Mouse (Mus musculus) small intestine, adult 2 months (tissue): ENCODE measurements around the gene Tpp2. TPM values are rescaled to one million over a fixed set of nuclear protein-coding genes. Genes with fewer than 3 reads are reported as not detected.
"Not testable (repeated sequence)": the region's sequence is repeated elsewhere in the genome, so short reads cannot be mapped to it uniquely, and the experiment has no call there.

Experiments
- H3K27ac ChIP-seq: fragments of 200-500 bp; 2 replicates; pipeline ENCODE4 v1.5.1; 2012; ENCODE audit warnings: low read depth, low read length, control low read depth, inconsistent platforms; ENCODE audit not compliant: insufficient read depth
- H3K27me3 ChIP-seq: fragments of 200-500 bp; 2 replicates; pipeline ENCODE4 v1.6.1; 2012; ENCODE audit warnings: mild to moderate bottlenecking, moderate library complexity, low read length, inconsistent platforms; ENCODE audit not compliant: control insufficient read depth, insufficient read depth
- H3K36me3 ChIP-seq: fragments of 200-500 bp; 2 replicates; pipeline ENCODE4 v1.6.1; 2012; ENCODE audit warnings: mild to moderate bottlenecking, low read length, control low read depth, inconsistent platforms; ENCODE audit not compliant: control insufficient read depth, insufficient read depth
- H3K4me1 ChIP-seq: fragments of 200-500 bp; 2 replicates; pipeline ENCODE4 v1.6.1; 2012; ENCODE audit warnings: low read length, inconsistent platforms, mixed read lengths; ENCODE audit not compliant: control insufficient read depth, insufficient read depth, insufficient read length
- H3K4me3 ChIP-seq: fragments of 200-500 bp; 2 replicates; pipeline ENCODE4 v1.5.1; 2012; ENCODE audit warnings: low read depth, mild to moderate bottlenecking, control low read depth, inconsistent platforms, low read length, moderate library complexity
- CTCF ChIP-seq: fragments of 200-500 bp; IDR thresholded peaks from 2 replicates; pipeline ENCODE4 v1.5.1; 2012; ENCODE audit warnings: low read depth, mild to moderate bottlenecking, control low read depth, inconsistent platforms, low read length, moderate library complexity, mixed read lengths; ENCODE audit not compliant: insufficient replicate concordance, insufficient read length; ENCODE audit errors: extremely low read depth
- POLR2A ChIP-seq: fragments of 200-500 bp; IDR thresholded peaks from 2 replicates; pipeline ENCODE4 v1.6.1; 2012; ENCODE audit warnings: low read depth, mild to moderate bottlenecking, control low read depth, inconsistent platforms, low read length, moderate library complexity
- WGBS: fragments of 180-500 bp; shearing (Covaris S2); methylation state at CpG from one replicate; pipeline ENCODE4 v1.1.7; 2018; 5-methylcytosine and 5-hydroxymethylcytosine counted together
- polyA plus RNA-seq: library from polyadenylated mRNA; depleted of rRNA; stranded (reverse); fragments of >200 nt; gene quantifications from 2 replicates; pipeline ENCODE4 v1.2.3, GENCODE M21; 2012; rRNA removed

Gene Tpp2
- 1.5 and 2.2 TPM in 2 replicates for polyA plus RNA-seq

DNA sequence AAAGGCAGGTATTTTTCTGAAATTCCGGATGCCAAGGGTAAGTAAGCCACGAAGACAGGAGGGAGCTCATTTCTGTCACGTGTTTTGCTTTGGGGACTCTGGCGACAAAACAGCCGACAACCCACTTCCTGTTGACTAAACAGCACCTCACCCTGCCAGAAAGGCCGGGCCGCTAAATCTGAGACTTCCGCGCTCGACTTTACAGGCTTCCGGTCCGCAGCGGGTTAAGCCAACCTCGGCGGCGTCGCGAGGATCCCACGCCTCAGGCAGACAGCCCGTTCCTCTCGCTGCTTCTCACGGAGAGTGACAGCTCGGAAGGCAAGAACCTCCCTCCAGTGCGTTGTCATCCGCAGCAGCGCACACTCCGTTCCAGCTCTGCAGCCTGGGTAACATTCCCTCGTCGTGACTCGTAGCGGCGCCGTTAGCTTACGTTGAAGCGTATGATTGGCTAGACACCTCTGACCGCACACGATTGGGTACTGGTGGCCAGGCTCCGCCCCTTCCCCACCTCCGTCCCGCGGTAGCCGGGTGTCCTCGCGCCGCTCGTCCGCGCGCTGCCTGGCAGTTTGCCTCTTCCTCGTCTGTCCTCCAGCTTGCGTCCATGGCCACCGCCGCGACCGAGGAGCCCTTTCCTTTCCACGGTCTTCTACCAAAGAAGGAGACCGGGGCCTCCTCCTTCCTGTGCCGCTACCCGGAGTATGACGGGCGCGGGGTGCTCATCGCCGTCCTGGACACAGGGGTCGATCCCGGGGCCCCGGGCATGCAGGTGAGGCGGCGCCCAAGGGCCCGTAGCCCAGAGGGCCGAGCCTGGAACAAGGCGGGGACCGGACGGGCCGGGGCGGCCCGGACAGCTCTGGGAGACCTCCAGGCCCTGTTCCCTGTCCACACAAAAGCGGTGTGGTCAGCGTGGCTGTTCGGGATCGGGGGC is at the start of gene Tpp2:
Gene Tpp2 (plus strand): TSS at position 160 of the 928 bp plus-strand sequence.
- H3K27me3 ChIP-seq, result no peaks in the 10 kb centered on the region
- H3K4me1 ChIP-seq, result no peaks in the 10 kb centered on the region
- peak within 1 kb of the TSS; percentile 69 for H3K4me3 ChIP-seq
- WGBS, result under 1% methylated on average over 81 of the region's 81 CpGs
- TF ChIP-seq POLR2A (peak; percentile 86), CTCF (no peak)
- H3K36me3 ChIP-seq, result peaks cover 3% of the 10 kb centered on the region
- H3K27ac ChIP-seq, result peak within 1 kb of the TSS; percentile 92

- not testable (repeated sequence) for H3K27me3 ChIP-seq, H3K4me1 ChIP-seq, H3K36me3 ChIP-seq, H3K4me3 ChIP-seq, H3K27ac ChIP-seq
- WGBS, result 77% methylated on average over 11 of the region's 11 CpGs
Observed at GRCm38 (mm10) chr1:43888358-43888757, 45.1 kb upstream of the Tpp2 start.

- TF ChIP-seq CTCF, result no peak
- TF ChIP-seq POLR2A, result no peak
- Histone ChIP-seq H3K27me3 (no peaks in the 10 kb centered on the region), H3K36me3 (no peaks in the 10 kb centered on the region), H3K4me1 (no peaks in the 10 kb centered on the region), H3K4me3 (no peak overlapping the region), H3K27ac (no peak overlapping the region)
Observed at GRCm38 (mm10) chr1:43895742-43896141, 37.7 kb upstream of the Tpp2 start.

DNA sequence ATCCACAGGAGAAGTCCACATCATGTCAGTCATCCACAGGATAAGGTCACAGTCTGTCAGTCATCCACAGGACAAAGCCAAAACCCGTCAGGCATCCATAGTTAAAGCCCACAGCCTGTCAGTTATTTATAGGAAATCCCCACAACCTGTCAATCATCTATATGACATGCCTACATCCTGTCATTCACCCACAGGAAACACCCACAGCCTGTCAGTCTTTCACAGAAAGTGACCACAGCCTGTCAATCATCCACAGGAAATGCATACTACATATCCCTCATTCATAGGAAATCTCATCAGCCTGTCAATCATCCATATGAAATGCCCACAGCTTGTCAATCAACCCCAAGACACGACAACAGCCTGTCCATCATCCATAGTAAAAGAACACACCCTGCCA is 36.3 kb upstream of the Tpp2 start:
- TF ChIP-seq POLR2A (no peak), CTCF (no peak)
- no peaks in the 10 kb centered on the region for H3K4me1 ChIP-seq
- no peaks in the 10 kb centered on the region for H3K27me3 ChIP-seq
- H3K4me3 ChIP-seq, result no peak overlapping the region
- no peak overlapping the region for H3K27ac ChIP-seq
- WGBS, result 77% methylated on average over 2 of the region's 2 CpGs
- no peaks in the 10 kb centered on the region for H3K36me3 ChIP-seq

GRCm38 (mm10) chr1:43897987-43898386 is 35.5 kb upstream of the Tpp2 start:
- Histone ChIP-seq H3K4me3 (no peak overlapping the region), H3K4me1 (no peaks in the 10 kb centered on the region), H3K27me3 (no peaks in the 10 kb centered on the region), H3K36me3 (no peaks in the 10 kb centered on the region), H3K27ac (no peak overlapping the region)
- 88% methylated on average over 18 of the region's 18 CpGs for WGBS
- TF ChIP-seq CTCF, result no peak
- no peak for TF ChIP-seq POLR2A

DNA sequence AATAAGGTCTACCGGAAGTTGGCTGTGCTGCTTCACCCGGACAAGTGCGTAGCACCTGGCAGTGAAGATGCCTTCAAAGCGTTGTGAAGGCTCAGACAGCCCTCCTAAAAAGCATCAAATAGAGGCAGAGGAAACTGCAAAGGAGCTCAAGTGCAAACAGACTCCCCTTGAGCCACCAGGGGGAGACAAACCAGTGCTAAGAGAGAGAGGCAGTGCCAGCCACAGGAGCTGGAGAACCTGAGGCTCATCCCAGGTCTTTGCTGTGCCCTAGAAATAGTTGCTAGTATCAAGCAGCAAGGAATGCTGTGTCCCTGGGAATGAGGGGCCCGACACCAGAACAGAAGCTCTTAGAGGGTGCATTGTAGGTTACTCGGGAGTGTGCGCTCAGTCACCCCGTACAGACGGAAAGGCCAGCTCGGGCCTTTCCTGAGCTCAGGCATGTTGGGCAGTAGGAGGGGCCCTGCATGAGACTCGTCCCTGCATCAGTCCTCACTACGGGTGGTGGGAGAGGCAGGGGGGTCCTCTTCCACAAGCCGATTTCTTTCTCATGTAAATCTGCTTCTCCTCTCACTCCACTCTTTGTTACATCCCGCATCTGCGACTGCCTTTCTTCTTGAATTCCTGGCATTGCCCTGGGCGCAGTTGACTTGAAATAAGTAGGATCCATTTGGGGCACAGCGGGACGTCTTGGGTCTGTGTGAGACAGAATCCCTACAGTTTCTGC is 34.3 kb upstream of the Tpp2 start:
- WGBS, result 47% methylated on average over 18 of the region's 18 CpGs
- Histone ChIP-seq H3K4me3 (no peak overlapping the region), H3K27me3 (no peaks in the 10 kb centered on the region), H3K27ac (no peak overlapping the region), H3K4me1 (no peaks in the 10 kb centered on the region), H3K36me3 (no peaks in the 10 kb centered on the region)
- TF ChIP-seq POLR2A, result no peak
- TF ChIP-seq CTCF, result peak; percentile 68; the same call in 1 of the 2 replicates

GRCm38 (mm10) chr1:43902417-43902816 is 31.0 kb upstream of the Tpp2 start:
- 69% methylated on average over 1 of the region's 1 CpGs for WGBS
- Histone ChIP-seq H3K36me3 (no peaks in the 10 kb centered on the region), H3K27ac (no peak overlapping the region), H3K4me3 (no peak overlapping the region), H3K27me3 (no peaks in the 10 kb centered on the region), H3K4me1 (no peaks in the 10 kb centered on the region)
- TF ChIP-seq CTCF (no peak), POLR2A (no peak)
